Mouse (Mus musculus): ENCODE measurements around the gene Pld1.
"Not testable (repeated sequence)": the region's sequence is repeated elsewhere in the genome, so short reads cannot be mapped to it uniquely, and the experiment has no call there.

The Pld1 gene

GRCm38 (mm10) chr3:27936731-27937130 is 1.8 kb upstream of the Pld1 start:
- ChIA-PET CTCF (no interaction called here), POLR2A (interaction anchor here in 3 of 4 experiments (0.6 to 1.7 kb wide), 6 partner anchors 15 to 395 kb away, joined by 3 to 5 read pairs (median 4); no protein-coding TSS in a partner anchor)

- POLR2A ChIA-PET = interaction anchor here (0.6 to 1.7 kb wide), 5 partner anchors 43 to 883 kb away, joined by 3 to 11 read pairs (median 3); partner anchors contain the start of gene Fndc3b (in 1 of the 4)
- CTCF ChIA-PET = no interaction called here
Observed at GRCm38 (mm10) chr3:27937144-27938110, 1.1 kb upstream of the Pld1 start.

- ChIA-PET CTCF (interaction anchor here in 2 of 4 experiments (0.5 to 1.4 kb wide), 3 partner anchors 9 to 556 kb away, joined by 3 to 6 read pairs (median 4); no protein-coding TSS in a partner anchor), POLR2A (interaction anchor here in 1 of 4 experiments (0.9 kb wide), 1 partner anchor 21 kb away, joined by 3 read pairs; no protein-coding TSS in a partner anchor)
Observed at GRCm38 (mm10) chr3:27941634-27942033, 3.1 kb downstream of the Pld1 start.

GRCm38 (mm10) chr3:27942991-27943390 is 4.5 kb downstream of the Pld1 start:
- ChIA-PET CTCF (no interaction called here), POLR2A (no interaction called here)

GRCm38 (mm10) chr3:27945397-27945796 is 6.9 kb downstream of the Pld1 start:
- POLR2A ChIA-PET = interaction anchor here in 2 of 4 experiments (0.5 to 0.6 kb wide), 2 partner anchors 159 to 269 kb away, joined by 3 to 4 read pairs; no protein-coding TSS in a partner anchor
- CTCF ChIA-PET = not testable (repeated sequence)

GRCm38 (mm10) chr3:27949175-27949872 is 10.8 kb downstream of the Pld1 start:
- ChIA-PET POLR2A (interaction anchor here in 1 of 4 experiments (1.7 kb wide), 1 partner anchor 10 kb away, joined by 4 read pairs; no protein-coding TSS in a partner anchor), CTCF (interaction anchor here in 1 of 4 experiments (0.5 kb wide), 1 partner anchor 9 kb away, joined by 3 read pairs; no protein-coding TSS in a partner anchor)

- ChIA-PET POLR2A (interaction anchor here in 1 of 4 experiments (1.7 kb wide), 1 partner anchor 10 kb away, joined by 4 read pairs; no protein-coding TSS in a partner anchor), CTCF (interaction anchor here in 1 of 4 experiments (0.5 kb wide), 1 partner anchor 9 kb away, joined by 3 read pairs; no protein-coding TSS in a partner anchor)
Observed at GRCm38 (mm10) chr3:27949873-27950250, 11.4 kb downstream of the Pld1 start.

GRCm38 (mm10) chr3:27950726-27951125 is 12.2 kb downstream of the Pld1 start:
- ChIA-PET POLR2A (interaction anchor here in 1 of 4 experiments (1.7 kb wide), 1 partner anchor 11 kb away, joined by 4 read pairs; no protein-coding TSS in a partner anchor), CTCF (interaction anchor here in 1 of 4 experiments (1.0 kb wide), 1 partner anchor 18 kb away, joined by 3 read pairs; no protein-coding TSS in a partner anchor)

- CTCF ChIA-PET = interaction anchor here in 1 of 4 experiments (1.0 kb wide), 1 partner anchor 19 kb away, joined by 3 read pairs; no protein-coding TSS in a partner anchor
- POLR2A ChIA-PET = no interaction called here
Observed at GRCm38 (mm10) chr3:27951721-27952120, 13.2 kb downstream of the Pld1 start.

GRCm38 (mm10) chr3:27956006-27956405 is 17.5 kb downstream of the Pld1 start:
- ChIA-PET POLR2A (no interaction called here), CTCF (no interaction called here)

- ChIA-PET POLR2A (no interaction called here), CTCF (no interaction called here)
Observed at GRCm38 (mm10) chr3:27959221-27959620, 20.7 kb downstream of the Pld1 start.

GRCm38 (mm10) chr3:27961162-27961561 is 22.7 kb downstream of the Pld1 start:
- ChIA-PET POLR2A (interaction anchor here in 2 of 4 experiments (1.3 to 1.4 kb wide), 2 partner anchors 20 to 26 kb away, joined by 3 read pairs; no protein-coding TSS in a partner anchor), CTCF (interaction anchor here in 1 of 4 experiments (0.7 kb wide), 1 partner anchor 89 kb away, joined by 3 read pairs; no protein-coding TSS in a partner anchor)

GRCm38 (mm10) chr3:27963795-27964201 is 25.3 kb downstream of the Pld1 start:
- CTCF ChIA-PET = no interaction called here
- POLR2A ChIA-PET = interaction anchor here in 2 of 4 experiments (0.6 to 1.2 kb wide), 2 partner anchors 25 to 28 kb away, joined by 4 to 5 read pairs; partner anchors contain the start of gene Pld1 (in 1 of the 2)

- ChIA-PET CTCF (no interaction called here), POLR2A (no interaction called here)
Observed at GRCm38 (mm10) chr3:27968671-27969070, 30.2 kb downstream of the Pld1 start.

- POLR2A ChIA-PET = no interaction called here
- CTCF ChIA-PET = no interaction called here
Observed at GRCm38 (mm10) chr3:27973936-27974335, 35.4 kb downstream of the Pld1 start.

GRCm38 (mm10) chr3:27974981-27975380 is 36.5 kb downstream of the Pld1 start:
- ChIA-PET POLR2A (no interaction called here), CTCF (interaction anchor here in 1 of 4 experiments (0.9 to 1.1 kb wide), 2 partner anchors 9 to 748 kb away, joined by 3 read pairs; no protein-coding TSS in a partner anchor)

- ChIA-PET CTCF (interaction anchor here in 1 of 4 experiments (0.6 kb wide), 1 partner anchor 803 kb away, joined by 6 read pairs; no protein-coding TSS in a partner anchor), POLR2A (no interaction called here)
Observed at GRCm38 (mm10) chr3:27976931-27977544, 38.5 kb downstream of the Pld1 start.

- ChIA-PET POLR2A (interaction anchor here in 1 of 4 experiments (0.7 kb wide), 1 partner anchor 34 kb away, joined by 5 read pairs; no protein-coding TSS in a partner anchor), CTCF (no interaction called here)
Observed at GRCm38 (mm10) chr3:27978030-27978723, 39.7 kb downstream of the Pld1 start.
